Mouse (Mus musculus) ES-E14 (cell line): Measurements from ENCODE around the gene Zfp385b.

Experiments
- CHD2 ChIP-seq: IDR thresholded peaks from 2 replicates; pipeline ENCODE4 v1.6.1; 2014; ENCODE audit warnings: mild to moderate bottlenecking, low read depth, low read length, inconsistent platforms
- MAFK ChIP-seq: IDR thresholded peaks from 2 replicates; pipeline ENCODE4 v1.6.1; 2014; ENCODE audit warnings: mild to moderate bottlenecking, low read depth, low read length, inconsistent platforms; ENCODE audit not compliant: insufficient read depth
- ZC3H11A ChIP-seq: IDR thresholded peaks from 2 replicates; pipeline ENCODE4 v1.6.1; 2012; ENCODE audit warnings: low read depth, mild to moderate bottlenecking, inconsistent platforms, low read length, borderline replicate concordance
- ZNF384 ChIP-seq: IDR thresholded peaks from 2 replicates; pipeline ENCODE4 v1.6.1; 2012; ENCODE audit warnings: low read depth, low read length, inconsistent platforms

DNA sequence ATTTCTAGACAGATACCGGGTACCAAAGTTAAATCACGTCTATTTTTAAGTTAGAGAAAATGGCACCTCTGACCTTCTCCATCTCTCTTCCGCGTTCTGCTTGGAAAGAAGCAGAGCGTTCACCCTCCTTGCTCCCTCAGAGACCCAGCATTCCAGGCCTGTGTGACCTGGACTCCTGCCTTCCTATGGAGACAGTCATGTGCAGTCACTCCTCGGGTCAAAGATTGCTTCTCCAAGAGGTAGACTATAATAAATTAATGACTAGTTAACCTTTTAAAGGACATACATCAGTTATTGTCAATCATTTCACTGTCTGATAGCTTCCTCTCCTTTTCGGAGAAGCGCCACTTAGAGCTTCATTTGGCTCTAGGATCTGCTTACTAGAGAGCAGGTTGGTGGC, 325.7 kb downstream of the Zfp385b start:
- TF ChIP-seq CHD2: no peak
- TF ChIP-seq ZC3H11A: no peak
- TF ChIP-seq MAFK: no peak
- no peak for TF ChIP-seq ZNF384
